Mouse (Mus musculus): ENCODE results near the gene Hist1h2ad. TPM values are rescaled to one million over a fixed set of nuclear protein-coding genes. Genes with fewer than 3 reads are reported as not detected.
"Not testable (repeated sequence)": the region's sequence is repeated elsewhere in the genome, so short reads cannot be mapped to it uniquely, and the experiment has no call there.

Hist1h2ad gene
- polyA plus RNA-seq, 1 experiment, result 1.2 TPM

GRCm38 (mm10) chr13:23530901-23531875 lies 43.0 kb upstream of the Hist1h2ad start, which contains the start of gene Hist1h4h:
Hist1h4h (plus strand) TSS chr13:23531050.
- peak within 1 kb of the TSS; percentile 64 for H3K4me3 ChIP-seq (replicated peaks; ENCODE audit: insufficient read depth, low read depth, low read length)
- H3K27me3 ChIP-seq (ENCODE audit: control insufficient read depth, insufficient read depth, low read length), result no peaks in the 10 kb centered on the region
- under 1% methylated on average over 63 of the region's 70 CpGs for WGBS
- H3K27ac ChIP-seq (ENCODE audit: insufficient read depth, low read length), result peak within 1 kb of the TSS; percentile 94
- H3K4me1 ChIP-seq (ENCODE audit: control insufficient read depth, insufficient read depth, low read length), result peaks cover 4% of the 10 kb centered on the region; the same call in 1 of the 2 replicates
- TF ChIP-seq CTCF (IDR thresholded peaks at IDR 0.05; ENCODE audit: borderline replicate concordance, insufficient read depth, low read depth, low read length) (no peak), POLR2A (IDR thresholded peaks at IDR 0.05; ENCODE audit: borderline replicate concordance, insufficient read depth, low read length) (peak; percentile 98)
- peak; percentile 98 to 99 for DNase-seq

GRCm38 (mm10) chr13:23532262-23533075 lies 41.7 kb upstream of the Hist1h2ad start:
- DNase-seq, result no peak
- WGBS, result 15% methylated on average over 9 of the region's 9 CpGs
- no peak overlapping the region for H3K27ac ChIP-seq (ENCODE audit: insufficient read depth, low read length)
- TF ChIP-seq CTCF (IDR thresholded peaks at IDR 0.05; ENCODE audit: borderline replicate concordance, insufficient read depth, low read depth, low read length), result no peak
- no peak for TF ChIP-seq POLR2A (IDR thresholded peaks at IDR 0.05; ENCODE audit: borderline replicate concordance, insufficient read depth, low read length)
- no peak overlapping the region for H3K4me3 ChIP-seq (replicated peaks; ENCODE audit: insufficient read depth, low read depth, low read length)
- peaks cover 4% of the 10 kb centered on the region; the same call in 1 of the 2 replicates for H3K4me1 ChIP-seq (ENCODE audit: control insufficient read depth, insufficient read depth, low read length)
- no peaks in the 10 kb centered on the region for H3K27me3 ChIP-seq (ENCODE audit: control insufficient read depth, insufficient read depth, low read length)

DNA sequence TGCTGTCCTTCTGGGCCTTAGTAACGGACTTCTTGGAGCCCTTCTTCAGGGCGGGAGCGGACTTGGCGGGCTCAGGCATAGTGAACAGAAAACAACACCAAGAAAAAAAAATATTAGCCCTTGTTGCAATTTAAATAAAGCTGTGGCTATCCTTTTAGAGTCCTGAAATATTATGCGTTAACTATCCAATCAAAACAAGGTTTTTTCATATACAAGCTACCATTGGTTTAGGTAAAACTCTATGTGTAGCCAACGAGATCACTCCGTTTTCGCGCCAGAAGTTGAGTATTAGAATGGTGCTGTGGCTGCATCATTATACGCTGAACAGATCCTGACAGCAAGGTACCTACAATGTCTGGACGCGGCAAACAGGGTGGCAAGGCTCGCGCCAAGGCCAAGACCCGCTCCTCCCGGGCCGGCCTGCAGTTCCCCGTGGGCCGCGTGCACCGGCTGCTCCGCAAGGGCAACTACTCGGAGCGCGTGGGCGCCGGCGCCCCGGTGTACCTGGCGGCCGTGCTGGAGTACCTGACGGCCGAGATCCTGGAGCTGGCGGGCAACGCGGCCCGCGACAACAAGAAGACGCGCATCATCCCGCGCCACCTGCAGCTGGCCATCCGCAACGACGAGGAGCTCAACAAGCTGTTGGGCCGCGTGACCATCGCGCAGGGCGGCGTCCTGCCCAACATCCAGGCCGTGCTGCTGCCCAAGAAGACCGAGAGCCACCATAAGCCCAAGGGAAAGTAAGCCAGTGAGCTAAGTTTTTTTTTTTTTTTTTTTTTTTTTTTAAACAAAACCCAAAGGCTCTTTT lies 40.4 kb upstream of the Hist1h2ad start, which contains the start of gene Hist1h2af:
TSS of gene Hist1h2af (plus strand) at position 347 of the 808 bp plus-strand sequence.
- H3K4me3 ChIP-seq (replicated peaks; ENCODE audit: insufficient read depth, low read depth, low read length), result peak within 1 kb of the TSS; percentile 70
- not testable (repeated sequence) for H3K27ac ChIP-seq (ENCODE audit: insufficient read depth, low read length); H3K27me3 ChIP-seq (ENCODE audit: control insufficient read depth, insufficient read depth, low read length); H3K4me1 ChIP-seq (ENCODE audit: control insufficient read depth, insufficient read depth, low read length)
- under 1% methylated on average over 22 of the region's 53 CpGs for WGBS
- peak; percentile 64 to 83 for DNase-seq

DNA sequence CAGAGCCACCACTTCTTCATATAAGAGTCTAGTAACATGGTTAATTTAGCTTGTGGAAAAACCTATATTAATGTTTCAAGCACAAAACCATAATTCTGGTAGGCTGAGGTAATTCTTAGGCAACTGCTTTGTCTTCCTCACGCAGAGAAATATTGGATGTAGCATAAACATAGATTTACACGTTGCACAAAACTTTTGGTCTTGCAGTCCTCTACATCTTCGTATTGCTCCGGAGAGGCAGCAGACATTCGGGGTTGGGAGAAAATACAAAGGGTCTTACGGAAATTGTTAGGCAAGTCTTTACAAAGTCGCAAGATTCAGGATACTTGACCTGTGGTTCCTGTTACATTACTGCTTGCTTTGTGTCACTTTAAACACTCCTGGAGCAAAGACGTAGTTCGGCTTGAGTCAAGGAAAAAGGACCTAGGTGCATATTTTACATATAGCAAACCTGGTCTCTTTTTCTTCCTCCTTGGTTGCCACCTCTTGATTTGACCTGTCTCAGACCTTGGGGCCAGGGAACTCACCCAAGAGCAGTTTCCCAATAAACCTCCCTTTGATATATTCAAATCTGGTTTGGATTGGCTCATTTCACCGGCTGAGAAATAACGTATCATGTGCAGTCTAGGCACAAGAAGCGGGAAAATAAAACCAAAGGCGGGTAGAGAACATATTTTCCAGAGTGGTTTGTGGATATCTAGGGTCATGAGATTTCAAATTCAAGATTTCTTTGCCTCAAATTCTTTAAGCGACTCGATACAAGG lies 39.6 kb upstream of the Hist1h2ad start:
- Histone ChIP-seq H3K27ac (ENCODE audit: insufficient read depth, low read length) (no peak overlapping the region), H3K4me1 (ENCODE audit: control insufficient read depth, insufficient read depth, low read length) (peaks cover 4% of the 10 kb centered on the region; the same call in 1 of the 2 replicates), H3K27me3 (ENCODE audit: control insufficient read depth, insufficient read depth, low read length) (no peaks in the 10 kb centered on the region), H3K4me3 (replicated peaks; ENCODE audit: insufficient read depth, low read depth, low read length) (peak overlapping the region; percentile 31)
- DNase-seq, result no peak
- WGBS, result under 1% methylated on average over 15 of the region's 15 CpGs
- TF ChIP-seq POLR2A (IDR thresholded peaks at IDR 0.05; ENCODE audit: borderline replicate concordance, insufficient read depth, low read length), result no peak
- no peak for TF ChIP-seq CTCF (IDR thresholded peaks at IDR 0.05; ENCODE audit: borderline replicate concordance, insufficient read depth, low read depth, low read length)

DNA sequence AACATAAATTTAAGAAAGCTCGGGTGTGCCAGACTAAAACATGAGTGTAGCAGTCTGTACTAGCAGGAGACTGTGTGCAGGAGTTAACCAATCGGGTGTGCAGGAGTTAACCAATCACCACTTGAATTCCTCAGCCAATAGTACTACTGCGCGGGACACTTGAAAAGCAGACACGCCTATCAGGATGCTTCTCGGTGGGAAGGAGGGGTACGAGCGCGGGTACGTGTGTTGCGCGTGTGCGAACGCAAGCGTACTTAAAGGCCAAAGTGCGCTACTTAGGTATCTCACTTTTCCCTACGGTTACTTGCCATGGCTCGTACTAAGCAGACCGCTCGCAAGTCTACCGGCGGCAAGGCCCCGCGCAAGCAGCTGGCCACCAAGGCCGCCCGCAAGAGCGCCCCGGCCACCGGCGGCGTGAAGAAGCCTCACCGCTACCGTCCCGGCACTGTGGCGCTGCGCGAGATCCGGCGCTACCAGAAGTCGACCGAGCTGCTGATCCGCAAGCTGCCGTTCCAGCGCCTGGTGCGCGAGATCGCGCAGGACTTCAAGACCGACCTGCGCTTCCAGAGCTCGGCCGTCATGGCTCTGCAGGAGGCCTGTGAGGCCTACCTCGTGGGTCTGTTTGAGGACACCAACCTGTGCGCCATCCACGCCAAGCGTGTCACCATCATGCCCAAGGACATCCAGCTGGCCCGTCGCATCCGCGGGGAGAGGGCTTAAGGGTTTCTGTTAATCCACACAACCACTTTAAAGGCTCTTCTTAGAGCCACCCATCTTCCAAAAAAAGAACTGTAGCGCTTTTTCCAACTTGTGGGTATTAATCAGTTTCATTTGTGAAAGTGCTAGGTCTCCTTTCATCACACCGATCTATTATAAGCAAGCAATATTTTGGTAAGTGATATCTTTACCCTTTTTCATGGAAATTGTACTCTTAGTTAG lies 38.8 kb upstream of the Hist1h2ad start, which contains the start of gene Hist1h3g:
TSS of gene Hist1h3g (plus strand) at position 286 of the 939 bp plus-strand sequence.
- H3K27me3 ChIP-seq (ENCODE audit: control insufficient read depth, insufficient read depth, low read length); H3K4me1 ChIP-seq (ENCODE audit: control insufficient read depth, insufficient read depth, low read length); H3K27ac ChIP-seq (ENCODE audit: insufficient read depth, low read length): not testable (repeated sequence)
- peak; percentile 81 to 87 for DNase-seq
- under 1% methylated on average over 55 of the region's 62 CpGs for WGBS
- peak within 1 kb of the TSS; percentile 31 for H3K4me3 ChIP-seq (replicated peaks; ENCODE audit: insufficient read depth, low read depth, low read length)

DNA sequence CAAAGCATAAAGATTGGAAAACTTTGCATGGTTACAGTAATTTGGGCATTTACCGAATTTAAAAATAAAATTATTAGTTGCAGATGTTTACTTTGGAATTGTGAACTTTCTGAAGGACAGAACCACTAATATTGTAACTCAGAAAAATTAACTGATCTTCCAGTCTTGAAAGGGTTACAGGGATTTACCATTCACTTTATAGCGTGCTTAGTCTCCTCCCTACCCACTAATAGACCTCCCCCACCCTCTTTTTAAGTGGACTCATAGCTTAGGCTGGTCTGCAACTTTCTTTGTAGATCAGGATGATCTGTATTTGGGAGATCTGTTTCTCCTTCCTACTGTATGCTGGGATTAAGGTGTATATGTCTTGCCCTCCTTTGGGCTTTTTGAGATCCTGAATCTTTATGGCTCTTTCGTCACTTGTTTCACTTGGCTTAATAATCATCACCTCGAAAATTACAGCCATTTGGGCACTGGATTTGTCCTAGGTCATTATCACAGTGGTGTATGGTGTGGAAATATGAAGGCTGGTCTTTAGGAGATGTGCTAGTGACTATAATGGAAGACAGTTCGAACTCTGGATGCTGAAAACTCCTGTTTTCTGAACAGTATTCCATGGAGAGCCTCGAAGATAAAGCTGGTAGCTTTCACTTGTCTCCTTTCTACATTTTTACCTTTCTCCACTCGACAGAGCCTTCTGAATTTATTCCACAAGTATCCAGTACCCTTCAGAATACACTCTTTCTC lies 37.9 kb upstream of the Hist1h2ad start:
- no peak for DNase-seq
- 10% methylated on average over 7 of the region's 7 CpGs for WGBS
- TF ChIP-seq POLR2A (IDR thresholded peaks at IDR 0.05; ENCODE audit: borderline replicate concordance, insufficient read depth, low read length) (no peak), CTCF (IDR thresholded peaks at IDR 0.05; ENCODE audit: borderline replicate concordance, insufficient read depth, low read depth, low read length) (no peak)
- Histone ChIP-seq H3K4me3 (replicated peaks; ENCODE audit: insufficient read depth, low read depth, low read length) (no peak overlapping the region), H3K27me3 (ENCODE audit: control insufficient read depth, insufficient read depth, low read length) (no peaks in the 10 kb centered on the region), H3K27ac (ENCODE audit: insufficient read depth, low read length) (no peak overlapping the region), H3K4me1 (ENCODE audit: control insufficient read depth, insufficient read depth, low read length) (peaks cover 4% of the 10 kb centered on the region; the same call in 1 of the 2 replicates)

Measured in cerebellum, adult 2 months (tissue).